Mouse (Mus musculus) CH12.LX (cell line): ENCODE measurements around the gene Ccdc142. TPM values are rescaled to one million over a fixed set of nuclear protein-coding genes. Genes with fewer than 3 reads are reported as not detected.
A peak's percentile ranks its signal among the peaks of the same experiment; 100 is the strongest.

Experiments
- DNase-seq: peaks from one replicate; pipeline ENCODE4 v3.0.0-alpha.2; 2013; ENCODE audit errors: extremely low read depth
- H3K27ac ChIP-seq: 2 replicates; pipeline ENCODE4 v1.5.1; 2012; ENCODE audit warnings: low read depth, mild to moderate bottlenecking, control low read depth, moderate library complexity; ENCODE audit not compliant: insufficient read depth
- H3K27me3 ChIP-seq: replicated peaks from 2 replicates; pipeline ENCODE3; 2012; ENCODE audit warnings: inconsistent platforms
- H3K36me3 ChIP-seq, 2 experiments: replicated peaks in 1 of 2; 2 replicates each; pipeline versions ENCODE3 to v1.6.1; 2012; ENCODE audit warnings: inconsistent platforms in 1 of 2, low read length in 1 of 2, mild to moderate bottlenecking in 1 of 2, mixed read lengths in 1 of 2, moderate library complexity in 1 of 2; ENCODE audit not compliant: control insufficient read depth in 1 of 2, insufficient read depth in 1 of 2
- H3K4me1 ChIP-seq, 2 experiments: 2 replicates each; pipeline ENCODE4 v1.6.1; 2012; ENCODE audit warnings: inconsistent platforms in 1 of 2, moderate library complexity in 1 of 2; ENCODE audit not compliant: insufficient read depth in 2 of 2, control insufficient read depth in 1 of 2
- H3K4me2 ChIP-seq: 2 replicates; pipeline ENCODE4 v1.6.1; 2012; ENCODE audit warnings: low read depth, mild to moderate bottlenecking, control low read depth; ENCODE audit not compliant: poor library complexity, insufficient read depth, severe bottlenecking
- H3K4me3 ChIP-seq, 3 experiments: fragments of 150-350 bp in 1 of 3; sonication (generic) in 1 of 3; replicated peaks in 1 of 3; 2 replicates each; pipeline versions ENCODE3 to v1.5.1; 2011 to 2012; ENCODE audit warnings: low read depth in 2 of 3, low read length in 2 of 3, mild to moderate bottlenecking in 2 of 3, moderate library complexity in 2 of 3, control low read depth in 1 of 3, improper control_type of control experiment in 1 of 3, inconsistent platforms in 1 of 3, mixed read lengths in 1 of 3; ENCODE audit not compliant: poor library complexity in 1 of 3
- H3K79me2 ChIP-seq: replicated peaks from 2 replicates; pipeline ENCODE4 v1.6.1; 2012; ENCODE audit warnings: mild to moderate bottlenecking, moderate library complexity; ENCODE audit not compliant: control insufficient read depth, poor library complexity, insufficient read depth, severe bottlenecking; ENCODE audit errors: extremely low read depth
- H3K9ac ChIP-seq: 2 replicates; pipeline ENCODE4 v1.6.1; 2012; ENCODE audit warnings: low read depth, mild to moderate bottlenecking, control low read depth, moderate library complexity; ENCODE audit not compliant: insufficient read depth
- H3K9me3 ChIP-seq: replicated peaks from 2 replicates; pipeline ENCODE3; 2012; ENCODE audit warnings: low read length, inconsistent platforms, mixed read lengths
- BHLHE40 ChIP-seq: IDR thresholded peaks from 2 replicates; pipeline ENCODE4 v1.6.1; 2011; ENCODE audit warnings: mild to moderate bottlenecking, low read depth, low read length, improper control_type of control experiment
- IRF4 ChIP-seq: IDR thresholded peaks from 2 replicates; pipeline ENCODE4 v1.6.1; 2014; ENCODE audit warnings: low read depth, mild to moderate bottlenecking, inconsistent platforms, low read length, improper control_type of control experiment
- JUND ChIP-seq: conservative IDR thresholded peaks from 2 replicates; pipeline ENCODE4 v1.6.1; 2011; ENCODE audit warnings: low read depth, low read length, improper control_type of control experiment
- MXI1 ChIP-seq: IDR thresholded peaks from 2 replicates; pipeline ENCODE4 v1.6.1; 2011; ENCODE audit warnings: mild to moderate bottlenecking, low read depth, low read length, improper control_type of control experiment
- NRF1 ChIP-seq: IDR thresholded peaks from 2 replicates; pipeline ENCODE4 v1.6.1; 2014; ENCODE audit warnings: low read depth, mild to moderate bottlenecking, inconsistent platforms, low read length, improper control_type of control experiment, moderate library complexity
- POLR2A ChIP-seq: IDR thresholded peaks from 2 replicates; pipeline ENCODE4 v1.6.1; 2011; ENCODE audit warnings: low read depth, mild to moderate bottlenecking, improper control_type of control experiment, low read length
- ZMIZ1 ChIP-seq: IDR thresholded peaks from 2 replicates; pipeline ENCODE4 v1.6.1; 2012; ENCODE audit warnings: low read depth, mild to moderate bottlenecking, inconsistent platforms, low read length, improper control_type of control experiment
- ZNF384 ChIP-seq: IDR thresholded peaks from 2 replicates; pipeline ENCODE4 v1.6.1; 2012; ENCODE audit warnings: low read depth, low read length, improper control_type of control experiment, inconsistent platforms
- dilution Hi-C: fragments of 300-500 bp; cut with MboI; formaldehyde crosslinking; loops from 2 replicates; pipeline ENCODE4 v1.14.3; 2020; ENCODE audit warnings: low sequenced_read_pairs; ENCODE audit not compliant: extremely low pct_unique_long_range_greater_than_20kb, extremely low pct_ligation_motif_present
- in situ Hi-C: fragments of 300-500 bp; cut with MboI; formaldehyde crosslinking; loops from 3 replicates; pipeline ENCODE4 v1.14.3; 2019; ENCODE audit warnings: low sequenced_read_pairs, low pct_ligation_motif_present, low pct_unique_long_range_greater_than_20kb, mixed read lengths
- polyA plus RNA-seq: library from polyadenylated mRNA; unstranded; fragments of >175 nt; gene quantifications from 2 replicates; pipeline ENCODE4 v1.2.1, GENCODE M21; 2012; ENCODE audit warnings: low read depth; ENCODE audit not compliant: insufficient read length
- total RNA-seq, 2 experiments: library from RNA; depleted of rRNA; stranded (reverse); fragments of 300-350 nt in 1 of 2; fragments of >200 nt in 1 of 2; gene quantifications; 2 replicates each; pipeline ENCODE4 v1.2.3; 2012 to 2014

The Ccdc142 gene
- total and polyA plus RNA-seq, 3 experiments = 0.38 to 3.1 (median 1.7) TPM

GRCm38 (mm10) chr6:83115011-83115671, 13.7 kb downstream of the Ccdc142 start, which contains the start of gene Mogs (continued):
- peak; percentile 98 for TF ChIP-seq POLR2A
- peak; percentile 51 for TF ChIP-seq NRF1
- TF ChIP-seq IRF4 = peak; percentile 84
- TF ChIP-seq BHLHE40 = peak; percentile 44; the same call in 1 of the 2 replicates

DNA sequence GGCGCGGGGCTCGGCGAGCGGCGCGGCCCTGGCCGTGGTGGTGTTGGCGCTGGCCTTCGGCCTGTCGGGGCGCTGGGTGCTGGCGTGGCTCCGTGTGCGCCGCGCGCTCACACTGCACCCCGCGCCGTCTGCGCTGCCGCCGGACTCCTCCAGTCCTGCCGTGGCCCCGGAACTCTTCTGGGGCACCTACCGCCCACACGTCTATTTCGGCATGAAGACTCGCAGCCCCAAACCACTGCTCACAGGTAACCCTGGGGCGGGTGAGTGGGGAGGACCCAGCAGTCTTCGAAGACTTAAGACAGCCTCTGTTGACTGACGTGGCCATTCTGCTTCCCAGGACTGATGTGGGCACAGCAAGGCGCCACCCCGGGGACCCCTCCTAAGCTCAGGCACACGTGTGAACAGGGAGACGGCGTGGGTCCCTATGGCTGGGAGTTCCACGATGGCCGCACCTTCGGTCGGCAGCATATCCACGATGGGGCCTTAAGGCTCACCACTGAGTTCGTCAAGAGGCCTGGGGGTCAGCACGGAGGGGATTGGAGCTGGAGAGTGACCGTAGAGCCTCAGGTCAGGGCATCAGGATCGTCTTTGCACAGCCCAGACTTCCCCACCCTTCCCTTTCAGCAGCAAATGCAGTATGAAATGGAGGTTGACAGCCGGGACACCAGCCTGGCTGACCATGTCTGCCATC, 14.4 kb downstream of the Ccdc142 start:
- 0 out of 2 replicates have a peak overlapping the region, but pooled peaks have one; percentile 17 for H3K27ac ChIP-seq
- peaks cover 18 to 43% of the 10 kb centered on the region in 2 experiments for H3K36me3 ChIP-seq

GRCm38 (mm10) chr6:83116373-83117164, 15.2 kb downstream of the Ccdc142 start:
- in situ Hi-C loops = loop anchor here (5.0 kb wide), 1 partner anchor 41 kb away; the partner anchor contains the start of genes 1700003E16Rik and Wdr54
- no peaks in the 10 kb centered on the region for H3K9me3 ChIP-seq
- H3K4me3 ChIP-seq = peak overlapping the region; percentile 80 to 94 (median 83)
- 0 out of 2 replicates have a peak, but pooled peaks have one; percentile 15 for TF ChIP-seq ZMIZ1
- TF ChIP-seq JUND = no peak
- no peak overlapping the region for H3K27ac ChIP-seq
- no peaks in the 10 kb centered on the region for H3K27me3 ChIP-seq
- H3K36me3 ChIP-seq = peaks cover 15 to 36% of the 10 kb centered on the region in 2 experiments
- DNase-seq = no peak
- H3K4me2 ChIP-seq = peak overlapping the region; percentile 75
- H3K79me2 ChIP-seq = peaks cover 22% of the 10 kb centered on the region
- peak overlapping the region; percentile 82 for H3K9ac ChIP-seq
- H3K4me1 ChIP-seq = peaks cover 30 to 70% of the 10 kb centered on the region in 2 experiments
- dilution Hi-C loops = no loop called here

More for the DNA sequence above, 14.4 kb downstream of the Ccdc142 start:
- Histone ChIP-seq H3K9me3 (no peaks in the 10 kb centered on the region), H3K79me2 (peaks cover 24% of the 10 kb centered on the region), H3K4me1 (peaks cover 30 to 74% of the 10 kb centered on the region in 2 experiments), H3K4me3 (peak overlapping the region; percentile 80 to 94 (median 83)), H3K4me2 (peak overlapping the region; percentile 75), H3K27me3 (no peaks in the 10 kb centered on the region), H3K9ac (peak overlapping the region; percentile 82)
- dilution Hi-C loops = no loop called here
- in situ Hi-C loops = loop anchor here (5.0 kb wide), 1 partner anchor 41 kb away; the partner anchor contains the start of genes 1700003E16Rik and Wdr54
- no peak for DNase-seq
- no peak for TF ChIP-seq JUND
- peak; percentile 13; the same call in 1 of the 2 replicates for TF ChIP-seq MXI1
- TF ChIP-seq ZNF384 = no peak
